Mouse (Mus musculus) kidney, embryonic 14.5 days (tissue): Measurements from ENCODE around the gene Itih4. TPM values are rescaled to one million over a fixed set of nuclear protein-coding genes. Genes with fewer than 3 reads are reported as not detected.

Source experiments
- ATAC-seq: fragments of 200-750 bp; cut with Nextera tagmentation; 2 replicates; pipeline ENCODE4 v1.8.0; 2017; ENCODE audit warnings: moderate number of reproducible peaks, mild to moderate bottlenecking, moderate TSS enrichment, moderate library complexity; ENCODE audit not compliant: low FRiP score, low TSS enrichment
- H3K27ac ChIP-seq: fragments of 300-500 bp; sonication (generic); 2 replicates; pipeline ENCODE4 v1.5.1; 2014; ENCODE audit warnings: low read depth, mild to moderate bottlenecking, low read length, moderate library complexity, mixed read lengths
- H3K27me3 ChIP-seq: fragments of 300-500 bp; sonication (generic); 2 replicates; pipeline ENCODE4 v1.6.1; 2014; ENCODE audit warnings: mild to moderate bottlenecking, low read length; ENCODE audit not compliant: control insufficient read depth, insufficient read depth
- H3K36me3 ChIP-seq: fragments of 300-500 bp; sonication (generic); 2 replicates; pipeline ENCODE4 v1.6.1; 2014; ENCODE audit warnings: low read length, mixed read lengths; ENCODE audit not compliant: control insufficient read depth, insufficient read depth
- H3K4me1 ChIP-seq: fragments of 300-500 bp; sonication (generic); 2 replicates; pipeline ENCODE4 v1.6.1; 2014; ENCODE audit warnings: low read length, mixed read lengths; ENCODE audit not compliant: control insufficient read depth, insufficient read depth
- H3K4me2 ChIP-seq: fragments of 300-500 bp; sonication (generic); replicated peaks from 2 replicates; pipeline ENCODE4 v1.6.1; 2014; ENCODE audit warnings: low read depth, mild to moderate bottlenecking, low read length
- H3K4me3 ChIP-seq: fragments of 300-500 bp; sonication (generic); 2 replicates; pipeline ENCODE4 v1.5.1; 2014; ENCODE audit warnings: mild to moderate bottlenecking, low read length
- H3K9ac ChIP-seq: fragments of 300-500 bp; sonication (generic); 2 replicates; pipeline ENCODE4 v1.6.1; 2014; ENCODE audit warnings: low read depth, mild to moderate bottlenecking, low read length, moderate library complexity
- H3K9me3 ChIP-seq: fragments of 300-500 bp; sonication (generic); 2 replicates; pipeline ENCODE4 v1.6.1; 2016; ENCODE audit warnings: low read length; ENCODE audit not compliant: control insufficient read depth
- WGBS: fragments of 180-500 bp; shearing (Covaris S2); extraction: QIAGEN DNeasy Blood & Tissue Kit; methylation state at CpG from one replicate; pipeline ENCODE4 v1.1.7; 2014; 5-methylcytosine and 5-hydroxymethylcytosine counted together
- polyA plus RNA-seq: library from polyadenylated mRNA; unstranded; fragments of >200 nt; fragmentation: Nextera tagmentation; extraction: Ambion mirVana; gene quantifications from 2 replicates; pipeline ENCODE4 v1.2.1, GENCODE M21; 2014

The Itih4 gene
- polyA plus RNA-seq, 1 experiment from 2014 or later, result 0.12 TPM

DNA sequence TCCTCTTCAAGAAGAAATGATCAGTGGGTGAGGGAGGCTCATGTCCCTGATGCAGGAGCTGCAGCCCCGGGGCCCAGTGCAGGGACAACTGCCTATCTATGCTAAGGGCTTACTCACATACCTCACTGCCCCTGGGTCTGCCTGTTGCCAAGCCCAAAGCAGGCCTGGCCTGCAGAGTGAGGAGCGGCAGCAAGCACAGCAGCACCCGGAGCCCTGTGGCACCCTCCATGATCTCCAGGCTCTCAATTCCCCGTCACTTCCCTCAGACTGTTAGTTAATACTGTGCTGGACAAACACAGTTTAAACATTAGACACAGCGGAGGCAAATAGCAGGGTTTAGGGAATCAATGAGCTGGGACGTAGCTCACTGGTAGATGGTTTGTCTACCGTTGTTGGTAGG, 56.8 kb downstream of the Itih4 start, which contains the start of gene Itih1:
TSS of gene Itih1 (minus strand) at position 252 of the 400 bp plus-strand sequence.
- H3K9ac ChIP-seq, result no peak within 1 kb of the TSS
- H3K27me3 ChIP-seq, result no peaks in the 10 kb centered on the region
- 78% methylated on average over 7 of the region's 7 CpGs for WGBS
- no peaks in the 10 kb centered on the region for H3K9me3 ChIP-seq
- ATAC-seq, result no peak
- H3K27ac ChIP-seq, result no peak within 1 kb of the TSS
- H3K4me2 ChIP-seq, result no peak within 1 kb of the TSS
- no peaks in the 10 kb centered on the region for H3K4me1 ChIP-seq
- no peaks in the 10 kb centered on the region for H3K36me3 ChIP-seq
- no peak within 1 kb of the TSS for H3K4me3 ChIP-seq

DNA sequence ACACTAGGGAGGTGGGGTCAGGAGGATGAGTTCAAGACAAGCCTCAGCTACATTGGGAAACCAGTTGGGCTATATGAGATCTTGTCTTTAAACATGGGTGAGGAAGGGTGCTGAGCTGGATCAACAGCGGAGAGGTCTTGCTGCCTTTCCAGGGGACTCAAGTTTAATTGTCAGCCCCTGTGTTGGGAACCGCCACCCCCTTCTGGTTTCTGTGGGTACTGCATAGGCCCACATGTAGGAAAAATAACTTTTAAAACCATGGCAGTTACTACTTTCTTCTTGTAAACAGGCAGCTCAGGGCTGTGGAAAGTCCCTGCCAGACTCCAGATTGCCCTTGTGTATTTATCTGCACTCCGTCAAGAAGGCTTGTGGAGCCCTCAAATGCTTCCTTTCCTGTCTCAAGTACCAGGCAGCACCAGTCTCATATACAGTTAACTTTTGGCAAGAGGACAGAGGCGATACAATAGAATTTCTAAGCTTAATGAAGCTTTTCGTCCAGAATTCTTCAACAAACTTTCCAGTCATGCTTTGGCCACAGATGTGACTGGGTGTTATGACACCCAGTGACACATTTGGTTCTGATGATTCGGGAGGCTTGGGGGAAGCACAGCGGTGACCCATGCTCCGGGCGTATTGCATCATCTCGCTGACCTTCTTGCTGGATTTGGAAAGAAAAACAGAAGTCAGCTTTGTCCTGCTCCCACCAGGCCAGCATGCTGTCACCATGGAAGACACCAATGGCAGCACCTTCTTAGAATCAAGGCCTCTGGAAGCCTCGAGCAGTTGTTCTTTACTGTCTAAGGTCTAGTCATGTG, 57.8 kb downstream of the Itih4 start:
- Histone ChIP-seq H3K4me3 (no peak overlapping the region), H3K27ac (no peak overlapping the region), H3K27me3 (no peaks in the 10 kb centered on the region), H3K4me1 (no peaks in the 10 kb centered on the region), H3K4me2 (no peak overlapping the region), H3K9me3 (no peaks in the 10 kb centered on the region), H3K36me3 (no peaks in the 10 kb centered on the region), H3K9ac (no peak overlapping the region)
- ATAC-seq, result no peak
- WGBS, result 69% methylated on average over 11 of the region's 11 CpGs

DNA sequence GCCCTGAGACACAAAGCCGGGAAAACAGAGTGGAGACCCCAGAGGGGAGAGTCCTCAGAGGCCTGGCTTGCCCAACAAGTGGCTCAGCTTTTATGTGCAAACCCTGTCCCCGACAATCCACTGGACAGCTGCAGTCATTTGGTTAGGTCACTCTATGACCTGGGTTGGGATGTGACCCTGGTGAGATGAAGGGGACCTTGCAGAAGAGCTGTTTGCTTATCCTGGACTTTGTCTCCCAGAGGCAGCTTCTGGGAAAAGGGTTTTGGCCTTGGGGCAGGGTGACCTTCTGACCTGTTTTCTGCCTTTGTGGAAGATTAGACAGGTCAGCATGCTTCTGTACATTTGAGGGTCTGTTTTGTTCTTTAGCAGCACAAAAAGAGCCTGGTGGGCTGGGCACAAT, 58.5 kb downstream of the Itih4 start:
- no peak overlapping the region for H3K27ac ChIP-seq
- H3K4me1 ChIP-seq, result no peaks in the 10 kb centered on the region
- no peaks in the 10 kb centered on the region for H3K9me3 ChIP-seq
- H3K27me3 ChIP-seq, result no peaks in the 10 kb centered on the region
- no peaks in the 10 kb centered on the region for H3K36me3 ChIP-seq
- H3K4me3 ChIP-seq, result no peak overlapping the region
- H3K9ac ChIP-seq, result no peak overlapping the region
- H3K4me2 ChIP-seq, result no peak overlapping the region
- ATAC-seq, result no peak
- 84% methylated on average over 2 of the region's 2 CpGs for WGBS

DNA sequence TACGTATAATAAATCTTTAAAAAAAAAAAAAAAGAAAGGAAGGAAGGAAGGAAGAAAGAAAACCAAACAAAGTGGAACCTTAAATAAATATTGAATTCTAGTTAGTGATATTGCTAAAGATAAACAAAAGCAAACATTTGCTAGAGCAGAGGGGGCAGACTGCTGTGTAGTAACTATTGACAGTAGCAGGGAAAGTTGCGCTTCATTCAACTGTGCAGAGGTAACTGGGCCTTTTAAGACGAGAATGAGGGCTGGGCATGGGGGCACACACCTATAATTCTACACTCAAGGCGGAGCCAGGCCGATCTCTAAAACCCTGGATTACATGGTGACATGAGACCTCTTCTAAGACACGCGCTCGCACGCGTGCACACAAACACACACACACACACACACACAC, 63.7 kb downstream of the Itih4 start:
- Histone ChIP-seq H3K27ac (no peak overlapping the region), H3K4me3 (no peak overlapping the region), H3K9ac (no peak overlapping the region), H3K4me1 (no peaks in the 10 kb centered on the region), H3K36me3 (no peaks in the 10 kb centered on the region), H3K27me3 (no peaks in the 10 kb centered on the region), H3K9me3 (no peaks in the 10 kb centered on the region), H3K4me2 (no peak overlapping the region)
- no peak for ATAC-seq
- 95% methylated on average over 10 of the region's 10 CpGs for WGBS

DNA sequence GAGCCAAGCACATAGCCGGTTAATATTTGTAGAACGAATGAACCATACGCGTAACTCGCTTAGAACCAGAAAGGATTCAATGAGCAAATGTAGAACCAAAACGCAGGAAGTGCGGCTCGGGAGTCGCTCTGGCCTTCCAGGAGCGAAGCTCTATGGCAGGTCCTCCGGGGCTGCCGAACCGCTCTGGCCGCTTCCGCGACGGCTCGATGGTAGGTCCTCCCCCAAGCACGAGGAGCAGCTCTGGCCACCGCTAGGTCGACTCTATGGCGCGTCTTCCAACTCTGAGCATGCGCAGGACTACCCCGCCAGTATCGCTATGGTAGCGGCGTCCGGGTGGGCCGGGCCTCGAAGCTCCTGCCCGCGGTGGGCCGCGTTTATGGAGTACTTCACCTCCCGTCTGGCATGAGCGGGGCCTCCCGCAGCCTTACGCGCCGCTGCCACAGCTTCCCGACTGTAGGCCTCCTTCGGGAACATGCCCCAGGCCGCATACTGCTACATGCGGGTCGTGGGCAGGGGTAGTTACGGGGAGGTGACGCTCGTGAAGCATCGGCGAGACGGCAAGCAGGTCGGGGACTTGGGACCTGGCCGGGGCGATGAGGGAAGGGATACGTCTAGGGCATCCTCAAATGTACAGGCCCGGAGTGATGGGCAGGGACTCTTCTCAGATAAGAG, 65.0 kb downstream of the Itih4 start, which contains the start of gene Nek4:
TSS of gene Nek4 (plus strand) at position 224 of the 672 bp plus-strand sequence.
- no peaks in the 10 kb centered on the region for H3K9me3 ChIP-seq
- peak within 1 kb of the TSS; percentile 79 for H3K9ac ChIP-seq
- H3K27ac ChIP-seq, result peak within 1 kb of the TSS; percentile 48; the same call in 1 of the 2 replicates
- H3K36me3 ChIP-seq, result no peaks in the 10 kb centered on the region
- no peaks in the 10 kb centered on the region for H3K4me1 ChIP-seq
- ATAC-seq, result peak; percentile 100
- H3K4me3 ChIP-seq, result peak within 1 kb of the TSS; percentile 81
- WGBS, result under 1% methylated on average over 57 of the region's 57 CpGs
- peak within 1 kb of the TSS; percentile 64 for H3K4me2 ChIP-seq
- no peaks in the 10 kb centered on the region for H3K27me3 ChIP-seq

Other genes starting within 250 kb of the Itih4 start
- gene Rft1, start 232.1 kb upstream of the Itih4 start, polyA plus RNA-seq, result 11.6 and 19.4 TPM in 2 replicates
- gene Sfmbt1, start 171.6 kb upstream of the Itih4 start, polyA plus RNA-seq, result 8.5 and 18.0 TPM in 2 replicates
- gene Tmem110, start 60.9 kb upstream of the Itih4 start, polyA plus RNA-seq, result 26.8 and 29.5 TPM in 2 replicates
- 2.7 TPM in 2 replicates for gene Mustn1, start 7.3 kb upstream of the Itih4 start, polyA plus RNA-seq
- gene Itih3, start 37.3 kb downstream of the Itih4 start, polyA plus RNA-seq, result 0.30 TPM in 1 of 2 replicates, not detected in the other
- 0.08 and 0.10 TPM in 2 replicates for gene Itih1, start 56.8 kb downstream of the Itih4 start, polyA plus RNA-seq
- 11.1 and 20.3 TPM in 2 replicates for gene Nek4, start 64.9 kb downstream of the Itih4 start, polyA plus RNA-seq
- gene Glt8d1, start 114.9 kb downstream of the Itih4 start, polyA plus RNA-seq, result 66.5 and 72.9 TPM in 2 replicates
- gene Spcs1, start 115.2 kb downstream of the Itih4 start, polyA plus RNA-seq, result 350 and 462 TPM in 2 replicates
- 104 and 116 TPM in 2 replicates for gene Pbrm1, start 132.7 kb downstream of the Itih4 start, polyA plus RNA-seq
- 146 and 166 TPM in 2 replicates for gene Gnl3, start 132.7 kb downstream of the Itih4 start, polyA plus RNA-seq
- gene Smim4, start 242.5 kb downstream of the Itih4 start, polyA plus RNA-seq, result 98.5 and 124 TPM in 2 replicates
- gene Nt5dc2, start 244.6 kb downstream of the Itih4 start, polyA plus RNA-seq, result 377 and 517 TPM in 2 replicates